Mouse (Mus musculus) left cerebral cortex, postnatal 25 days (tissue): ENCODE measurements around the gene Gsg1l. TPM values are rescaled to one million over a fixed set of nuclear protein-coding genes. Genes with fewer than 3 reads are reported as not detected.
A peak's percentile ranks its signal among the peaks of the same experiment; 100 is the strongest.

Source experiments
- DNase-seq, 2 experiments: peaks; one replicate each; pipeline ENCODE4 v3.0.0; 2022; ENCODE audit warnings: low spot score in 2 of 2, mixed read lengths in 1 of 2
- intact Hi-C: fragments of 180-260 bp; cut with DNase I; formaldehyde crosslinking; loops from one replicate; pipeline ENCODE4 v1.15.1; 2025
- total RNA-seq, 2 experiments: library from RNA; stranded (reverse); gene quantifications; 2 replicates each; pipeline ENCODE4 v1.2.3; 2021

Gsg1l gene
- total RNA-seq, 2 experiments from 2014 or later: 81.6 to 84.0 TPM

GRCm38 (mm10) chr7:125887761-125888160, 194.4 kb downstream of the Gsg1l start:
- peak in 1 of 2 experiments; percentile 55 for DNase-seq
- intact Hi-C loops: loop anchor here (1.0 to 2.0 kb wide), 2 partner anchors 114 to 195 kb away; partner anchors contain the start of gene Gsg1l

- intact Hi-C loops: no loop called here
- no peak for DNase-seq
Measured at GRCm38 (mm10) chr7:125887124-125887523, 195.1 kb downstream of the Gsg1l start.

- intact Hi-C loops: no loop called here
Measured at GRCm38 (mm10) chr7:125886116-125886680, 196.0 kb downstream of the Gsg1l start.

GRCm38 (mm10) chr7:125883232-125883631, 199.0 kb downstream of the Gsg1l start:
- intact Hi-C loops: no loop called here
- DNase-seq: no peak

More at GRCm38 (mm10) chr7:125886116-125886680, 196.0 kb downstream of the Gsg1l start:
- no peak for DNase-seq

GRCm38 (mm10) chr7:125878040-125878439, 204.2 kb downstream of the Gsg1l start:
- intact Hi-C loops: no loop called here
- DNase-seq: no peak

- DNase-seq: no peak
- intact Hi-C loops: no loop called here
Measured at GRCm38 (mm10) chr7:125873971-125874495, 208.2 kb downstream of the Gsg1l start.

GRCm38 (mm10) chr7:125872874-125873273, 209.3 kb downstream of the Gsg1l start:
- no peak for DNase-seq
- intact Hi-C loops: no loop called here

GRCm38 (mm10) chr7:125872202-125872580, 210.0 kb downstream of the Gsg1l start:
- intact Hi-C loops: no loop called here
- peak in 1 of 2 experiments; percentile 44 for DNase-seq

GRCm38 (mm10) chr7:125871404-125872201, 210.6 kb downstream of the Gsg1l start:
- intact Hi-C loops: no loop called here
- peak; percentile 36 to 72 for DNase-seq

GRCm38 (mm10) chr7:125868570-125868969, 213.6 kb downstream of the Gsg1l start:
- DNase-seq: no peak
- intact Hi-C loops: no loop called here

- DNase-seq: no peak
- intact Hi-C loops: no loop called here
Measured at GRCm38 (mm10) chr7:125865234-125865633, 217.0 kb downstream of the Gsg1l start.

GRCm38 (mm10) chr7:125864026-125864425, 218.2 kb downstream of the Gsg1l start:
- intact Hi-C loops: no loop called here

GRCm38 (mm10) chr7:125860421-125860820, 221.8 kb downstream of the Gsg1l start:
- intact Hi-C loops: no loop called here
- DNase-seq: no peak

More at GRCm38 (mm10) chr7:125864026-125864425, 218.2 kb downstream of the Gsg1l start:
- no peak for DNase-seq

GRCm38 (mm10) chr7:125859564-125859963, 222.6 kb downstream of the Gsg1l start:
- intact Hi-C loops: no loop called here
- DNase-seq: no peak

GRCm38 (mm10) chr7:125847528-125847866, 234.7 kb downstream of the Gsg1l start:
- DNase-seq: peak in 1 of 2 experiments; percentile 75
- intact Hi-C loops: loop anchor here (2.0 kb wide), 1 partner anchor 81 kb away; no protein-coding TSS in a partner anchor

- DNase-seq: peak; percentile 14 to 56
- intact Hi-C loops: loop anchor here (2.0 kb wide), 1 partner anchor 80 kb away; no protein-coding TSS in a partner anchor
Measured at GRCm38 (mm10) chr7:125846866-125847527, 235.2 kb downstream of the Gsg1l start.

- intact Hi-C loops: loop anchor here (2.0 kb wide), 1 partner anchor 79 kb away; no protein-coding TSS in a partner anchor
- DNase-seq: no peak
Measured at GRCm38 (mm10) chr7:125845611-125846010, 236.6 kb downstream of the Gsg1l start.

- intact Hi-C loops: no loop called here
- DNase-seq: no peak
Measured at GRCm38 (mm10) chr7:125838078-125838742, 244.0 kb downstream of the Gsg1l start.

GRCm38 (mm10) chr7:125833471-125833870, 248.7 kb downstream of the Gsg1l start:
- intact Hi-C loops: no loop called here

GRCm38 (mm10) chr7:125832767-125833166, 249.4 kb downstream of the Gsg1l start:
- intact Hi-C loops: no loop called here
- DNase-seq: no peak

More at GRCm38 (mm10) chr7:125833471-125833870, 248.7 kb downstream of the Gsg1l start:
- DNase-seq: no peak
